Mouse (Mus musculus): ENCODE measurements around the gene Rpl27a.

DNA sequence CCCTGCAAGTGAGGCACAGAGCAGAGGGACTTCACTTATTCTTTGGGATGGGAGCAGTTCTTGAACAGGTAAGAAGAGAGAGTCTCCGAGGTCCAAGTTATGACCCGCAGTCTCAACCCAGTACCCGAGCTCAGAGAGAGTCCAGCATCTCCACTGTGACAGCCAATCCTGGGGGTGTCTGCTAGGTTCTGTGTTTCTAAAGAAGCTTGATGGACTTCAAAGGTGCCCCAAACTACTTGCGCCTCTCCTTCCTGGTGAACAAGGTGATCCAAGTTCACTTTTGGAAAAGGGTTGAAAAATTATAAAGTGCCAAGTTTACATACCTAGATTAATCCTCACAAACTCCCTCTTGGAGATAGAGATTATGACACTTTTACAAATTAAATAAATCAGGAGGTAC, 10.9 kb upstream of the Rpl27a start, which contains the start of gene Trim66:
- TF ChIP-seq POLR2A (IDR thresholded peaks at IDR 0.05; ENCODE audit: borderline replicate concordance, extremely low read depth, low read depth, low read length), result no peak
- TF ChIP-seq CTCF (IDR thresholded peaks at IDR 0.05; ENCODE audit: insufficient read depth, low read length), result no peak
